Mouse (Mus musculus): ENCODE data around the gene Lclat1. TPM values are rescaled to one million over a fixed set of nuclear protein-coding genes. Genes with fewer than 3 reads are reported as not detected.
A peak's percentile ranks its signal among the peaks of the same experiment; 100 is the strongest.
"Not testable (repeated sequence)": the region's sequence is repeated elsewhere in the genome, so short reads cannot be mapped to it uniquely, and the experiment has no call there.

Lclat1 gene
- total RNA-seq, 2 experiments from 2014 or later, result 37.7 to 41.4 TPM

- DNase-seq (ENCODE audit: low spot score in 2 of 2), result no peak
Measured at GRCm38 (mm10) chr17:73136562-73137484, 29.0 kb downstream of the Lclat1 start.

- no peak for DNase-seq (ENCODE audit: low spot score in 2 of 2)
Measured at GRCm38 (mm10) chr17:73138217-73138616, 30.4 kb downstream of the Lclat1 start.

- no peak for DNase-seq (ENCODE audit: low spot score in 2 of 2)
Measured at GRCm38 (mm10) chr17:73142029-73142428, 34.2 kb downstream of the Lclat1 start.

GRCm38 (mm10) chr17:73142445-73142844 lies 34.7 kb downstream of the Lclat1 start:
- DNase-seq (ENCODE audit: low spot score in 2 of 2), result no peak

GRCm38 (mm10) chr17:73145426-73145825 lies 37.6 kb downstream of the Lclat1 start:
- no peak for DNase-seq (ENCODE audit: low spot score in 2 of 2)

GRCm38 (mm10) chr17:73148607-73149006 lies 40.8 kb downstream of the Lclat1 start:
- DNase-seq (ENCODE audit: low spot score in 2 of 2), result no peak

- DNase-seq (ENCODE audit: low spot score in 2 of 2), result not testable (repeated sequence)
Measured at GRCm38 (mm10) chr17:73152790-73153525, 45.2 kb downstream of the Lclat1 start.

GRCm38 (mm10) chr17:73153672-73154071 lies 45.9 kb downstream of the Lclat1 start:
- no peak for DNase-seq (ENCODE audit: low spot score in 2 of 2)

- DNase-seq (ENCODE audit: low spot score in 2 of 2), result no peak
Measured at GRCm38 (mm10) chr17:73156606-73157005, 48.8 kb downstream of the Lclat1 start.

- no peak for DNase-seq (ENCODE audit: low spot score in 2 of 2)
Measured at GRCm38 (mm10) chr17:73161795-73162194, 54.0 kb downstream of the Lclat1 start.

GRCm38 (mm10) chr17:73162445-73163208 lies 54.8 kb downstream of the Lclat1 start:
- no peak for DNase-seq (ENCODE audit: low spot score in 2 of 2)

GRCm38 (mm10) chr17:73163597-73163996 lies 55.8 kb downstream of the Lclat1 start:
- DNase-seq (ENCODE audit: low spot score in 2 of 2), result no peak

- no peak for DNase-seq (ENCODE audit: low spot score in 2 of 2)
Measured at GRCm38 (mm10) chr17:73164121-73164520, 56.3 kb downstream of the Lclat1 start.

- DNase-seq (ENCODE audit: low spot score in 2 of 2), result no peak
Measured at GRCm38 (mm10) chr17:73169461-73169860, 61.7 kb downstream of the Lclat1 start.

- no peak for DNase-seq (ENCODE audit: low spot score in 2 of 2)
Measured at GRCm38 (mm10) chr17:73170141-73170540, 62.4 kb downstream of the Lclat1 start.

- DNase-seq (ENCODE audit: low spot score in 2 of 2), result peak; percentile 20 to 31
Measured at GRCm38 (mm10) chr17:73174083-73174562, 66.3 kb downstream of the Lclat1 start.

- no peak for DNase-seq (ENCODE audit: low spot score in 2 of 2)
Measured at GRCm38 (mm10) chr17:73175720-73176119, 67.9 kb downstream of the Lclat1 start.

GRCm38 (mm10) chr17:73177079-73177478 lies 69.3 kb downstream of the Lclat1 start:
- no peak for DNase-seq (ENCODE audit: low spot score in 2 of 2)

GRCm38 (mm10) chr17:73186929-73187328 lies 79.1 kb downstream of the Lclat1 start:
- no peak for DNase-seq (ENCODE audit: low spot score in 2 of 2)

- no peak for DNase-seq (ENCODE audit: low spot score in 2 of 2)
Measured at GRCm38 (mm10) chr17:73194146-73194545, 86.4 kb downstream of the Lclat1 start.

- DNase-seq (ENCODE audit: low spot score in 2 of 2), result no peak
Measured at GRCm38 (mm10) chr17:73194575-73194974, 86.8 kb downstream of the Lclat1 start.

All from adrenal gland, postnatal 4 days (tissue).